Mouse (Mus musculus) midbrain, embryonic 15.5 days (tissue): ENCODE measurements at regions not wholly inside any gene's neighbourhood (a gene's known extent, or its start where the extent isn't known, plus 50 kb on each side); places are given as distances from the start of the nearest gene placed in this dataset.

Experiments used
- ATAC-seq: fragments of 200-750 bp; cut with Nextera tagmentation; replicated peaks from 2 replicates; pipeline ENCODE4 v1.8.0; 2017; ENCODE audit warnings: moderate TSS enrichment
- H3K27ac ChIP-seq: fragments of 300-500 bp; sonication (generic); 2 replicates; pipeline ENCODE4 v1.5.1; 2015; ENCODE audit warnings: mild to moderate bottlenecking, inconsistent platforms
- H3K27me3 ChIP-seq: fragments of 300-500 bp; sonication (generic); replicated peaks from 2 replicates; pipeline ENCODE4 v1.6.1; 2015; ENCODE audit warnings: inconsistent platforms
- H3K36me3 ChIP-seq: fragments of 300-500 bp; sonication (generic); replicated peaks from 2 replicates; pipeline ENCODE4 v1.6.1; 2015; ENCODE audit warnings: inconsistent platforms
- H3K4me1 ChIP-seq: fragments of 300-500 bp; sonication (generic); 2 replicates; pipeline ENCODE4 v1.6.1; 2015; ENCODE audit warnings: inconsistent platforms
- H3K4me2 ChIP-seq: fragments of 300-500 bp; sonication (generic); 2 replicates; pipeline ENCODE4 v1.6.1; 2015; ENCODE audit warnings: inconsistent platforms, mild to moderate bottlenecking, moderate library complexity
- H3K4me3 ChIP-seq: fragments of 300-500 bp; sonication (generic); 2 replicates; pipeline ENCODE4 v1.5.1; 2015; ENCODE audit warnings: mild to moderate bottlenecking, inconsistent platforms
- H3K9ac ChIP-seq: fragments of 300-500 bp; sonication (generic); 2 replicates; pipeline ENCODE4 v1.6.1; 2015; ENCODE audit warnings: mild to moderate bottlenecking, inconsistent platforms
- H3K9me3 ChIP-seq: fragments of 300-500 bp; sonication (generic); 2 replicates; pipeline ENCODE4 v1.6.1; 2016; ENCODE audit warnings: inconsistent platforms
- WGBS: fragments of 180-500 bp; shearing (Covaris S2); methylation state at CpG from one replicate; pipeline ENCODE4 v1.1.7; 2015; ENCODE audit warnings: mixed read lengths; 5-methylcytosine and 5-hydroxymethylcytosine counted together

GRCm38 (mm10) chr8:42219857-42220600 is 803.2 kb upstream of the Frg1 start:
- ATAC-seq, result no peak
- H3K4me2 ChIP-seq, result no peak overlapping the region
- H3K4me1 ChIP-seq, result no peaks in the 10 kb centered on the region
- no peaks in the 10 kb centered on the region for H3K36me3 ChIP-seq
- no peak overlapping the region for H3K9ac ChIP-seq
- H3K27me3 ChIP-seq, result no peaks in the 10 kb centered on the region
- no peak overlapping the region for H3K27ac ChIP-seq
- no peak overlapping the region for H3K4me3 ChIP-seq
- H3K9me3 ChIP-seq, result no peaks in the 10 kb centered on the region
- WGBS, result 85% methylated on average over 2 of the region's 2 CpGs

- Histone ChIP-seq H3K9me3 (no peaks in the 10 kb centered on the region), H3K9ac (no peak overlapping the region), H3K4me2 (no peak overlapping the region), H3K27me3 (no peaks in the 10 kb centered on the region), H3K27ac (no peak overlapping the region), H3K36me3 (no peaks in the 10 kb centered on the region), H3K4me3 (no peak overlapping the region), H3K4me1 (no peaks in the 10 kb centered on the region)
- 61% methylated on average over 2 of the region's 2 CpGs for WGBS
- ATAC-seq, result no peak
Measured at GRCm38 (mm10) chr8:42210943-42211342, 794.1 kb upstream of the Frg1 start.

- no peak overlapping the region for H3K9ac ChIP-seq
- H3K9me3 ChIP-seq, result no peaks in the 10 kb centered on the region
- ATAC-seq, result no peak
- H3K4me3 ChIP-seq, result no peak overlapping the region
- H3K27me3 ChIP-seq, result no peaks in the 10 kb centered on the region
- H3K4me2 ChIP-seq, result no peak overlapping the region
- no peak overlapping the region for H3K27ac ChIP-seq
- H3K36me3 ChIP-seq, result no peaks in the 10 kb centered on the region
- no peaks in the 10 kb centered on the region for H3K4me1 ChIP-seq
Measured at GRCm38 (mm10) chr8:42209989-42210388, 793.1 kb upstream of the Frg1 start.

- Histone ChIP-seq H3K4me2 (no peak overlapping the region), H3K36me3 (no peaks in the 10 kb centered on the region), H3K9me3 (no peaks in the 10 kb centered on the region), H3K4me3 (no peak overlapping the region), H3K9ac (no peak overlapping the region), H3K27me3 (no peaks in the 10 kb centered on the region), H3K4me1 (no peaks in the 10 kb centered on the region), H3K27ac (no peak overlapping the region)
- WGBS, result 78% methylated on average over 5 of the region's 5 CpGs
- ATAC-seq, result no peak
Measured at GRCm38 (mm10) chr8:42197257-42197656, 780.4 kb upstream of the Frg1 start.

GRCm38 (mm10) chr8:42193902-42194550 is 777.2 kb upstream of the Frg1 start:
- 100% methylated on average over 1 of the region's 1 CpGs for WGBS
- H3K4me1 ChIP-seq, result no peaks in the 10 kb centered on the region
- H3K4me2 ChIP-seq, result no peak overlapping the region
- H3K9me3 ChIP-seq, result no peaks in the 10 kb centered on the region
- H3K27me3 ChIP-seq, result no peaks in the 10 kb centered on the region
- no peaks in the 10 kb centered on the region for H3K36me3 ChIP-seq
- ATAC-seq, result no peak
- no peak overlapping the region for H3K9ac ChIP-seq
- H3K27ac ChIP-seq, result no peak overlapping the region
- H3K4me3 ChIP-seq, result no peak overlapping the region

GRCm38 (mm10) chr8:42187083-42187482 is 770.2 kb upstream of the Frg1 start:
- 86% methylated on average over 1 of the region's 1 CpGs for WGBS
- no peak overlapping the region for H3K4me3 ChIP-seq
- no peak for ATAC-seq

GRCm38 (mm10) chr8:42183288-42183878 is 766.5 kb upstream of the Frg1 start:
- Histone ChIP-seq H3K9ac (no peak overlapping the region), H3K4me3 (no peak overlapping the region), H3K27me3 (no peaks in the 10 kb centered on the region), H3K36me3 (no peaks in the 10 kb centered on the region), H3K4me2 (no peak overlapping the region), H3K4me1 (no peaks in the 10 kb centered on the region), H3K9me3 (no peaks in the 10 kb centered on the region), H3K27ac (no peak overlapping the region)
- 85% methylated on average over 4 of the region's 4 CpGs for WGBS
- ATAC-seq, result no peak

More at GRCm38 (mm10) chr8:42187083-42187482, 770.2 kb upstream of the Frg1 start:
- H3K27ac ChIP-seq, result no peak overlapping the region
- H3K27me3 ChIP-seq, result no peaks in the 10 kb centered on the region
- no peaks in the 10 kb centered on the region for H3K9me3 ChIP-seq
- no peak overlapping the region for H3K9ac ChIP-seq
- no peaks in the 10 kb centered on the region for H3K36me3 ChIP-seq
- H3K4me2 ChIP-seq, result no peak overlapping the region
- no peaks in the 10 kb centered on the region for H3K4me1 ChIP-seq

- no peak for ATAC-seq
- H3K4me3 ChIP-seq, result no peak overlapping the region
- no peaks in the 10 kb centered on the region for H3K36me3 ChIP-seq
- no peak overlapping the region for H3K9ac ChIP-seq
- H3K4me1 ChIP-seq, result no peaks in the 10 kb centered on the region
- no peak overlapping the region for H3K27ac ChIP-seq
- H3K27me3 ChIP-seq, result no peaks in the 10 kb centered on the region
- H3K4me2 ChIP-seq, result no peak overlapping the region
- H3K9me3 ChIP-seq, result no peaks in the 10 kb centered on the region
- 90% methylated on average over 2 of the region's 2 CpGs for WGBS
Measured at GRCm38 (mm10) chr8:42162441-42162840, 745.6 kb upstream of the Frg1 start.

GRCm38 (mm10) chr8:42157006-42157405 is 740.1 kb upstream of the Frg1 start:
- WGBS, result 82% methylated on average over 4 of the region's 4 CpGs
- no peak overlapping the region for H3K27ac ChIP-seq
- no peaks in the 10 kb centered on the region for H3K4me1 ChIP-seq
- H3K27me3 ChIP-seq, result no peaks in the 10 kb centered on the region
- no peak for ATAC-seq
- no peaks in the 10 kb centered on the region for H3K9me3 ChIP-seq
- no peak overlapping the region for H3K4me3 ChIP-seq
- no peak overlapping the region for H3K4me2 ChIP-seq
- H3K9ac ChIP-seq, result no peak overlapping the region
- no peaks in the 10 kb centered on the region for H3K36me3 ChIP-seq

- Histone ChIP-seq H3K4me1 (no peaks in the 10 kb centered on the region), H3K9me3 (no peaks in the 10 kb centered on the region), H3K27me3 (no peaks in the 10 kb centered on the region), H3K9ac (no peak overlapping the region), H3K36me3 (no peaks in the 10 kb centered on the region), H3K4me2 (no peak overlapping the region), H3K27ac (no peak overlapping the region), H3K4me3 (no peak overlapping the region)
- WGBS, result 69% methylated on average over 1 of the region's 1 CpGs
- ATAC-seq, result no peak
Measured at GRCm38 (mm10) chr8:42156588-42156987, 739.7 kb upstream of the Frg1 start.

GRCm38 (mm10) chr8:42144685-42145084 is 727.8 kb upstream of the Frg1 start:
- no peaks in the 10 kb centered on the region for H3K9me3 ChIP-seq
- H3K4me3 ChIP-seq, result no peak overlapping the region
- H3K4me2 ChIP-seq, result no peak overlapping the region
- no peaks in the 10 kb centered on the region for H3K27me3 ChIP-seq
- no peak overlapping the region for H3K27ac ChIP-seq
- no peaks in the 10 kb centered on the region for H3K36me3 ChIP-seq
- WGBS, result 77% methylated on average over 5 of the region's 5 CpGs
- ATAC-seq, result no peak
- no peak overlapping the region for H3K9ac ChIP-seq
- H3K4me1 ChIP-seq, result no peaks in the 10 kb centered on the region

GRCm38 (mm10) chr8:42144220-42144619 is 727.3 kb upstream of the Frg1 start:
- no peak for ATAC-seq
- Histone ChIP-seq H3K4me3 (no peak overlapping the region), H3K9me3 (no peaks in the 10 kb centered on the region), H3K4me1 (no peaks in the 10 kb centered on the region), H3K36me3 (no peaks in the 10 kb centered on the region), H3K9ac (no peak overlapping the region), H3K4me2 (no peak overlapping the region), H3K27me3 (no peaks in the 10 kb centered on the region), H3K27ac (no peak overlapping the region)
- WGBS, result 80% methylated on average over 8 of the region's 8 CpGs

- WGBS, result 84% methylated on average over 2 of the region's 2 CpGs
- H3K36me3 ChIP-seq, result no peaks in the 10 kb centered on the region
Measured at GRCm38 (mm10) chr8:42107582-42107981, 690.7 kb upstream of the Frg1 start.

More at GRCm38 (mm10) chr8:42107582-42107981, 690.7 kb upstream of the Frg1 start:
- Histone ChIP-seq H3K9ac (no peak overlapping the region), H3K9me3 (no peaks in the 10 kb centered on the region), H3K4me3 (no peak overlapping the region), H3K4me1 (no peaks in the 10 kb centered on the region), H3K4me2 (no peak overlapping the region), H3K27ac (no peak overlapping the region), H3K27me3 (no peaks in the 10 kb centered on the region)
- ATAC-seq, result no peak
